Mouse (Mus musculus): ENCODE results near the gene Vps51. TPM values are rescaled to one million over a fixed set of nuclear protein-coding genes. Genes with fewer than 3 reads are reported as not detected.

Gene Vps51
- polyA plus RNA-seq, 1 experiment from 2014 or later = 61.8 TPM

- Histone ChIP-seq H3K9ac (ENCODE audit: low read length) (0 out of 2 replicates have a peak overlapping the region, but pooled peaks have one; percentile 22), H3K4me3 (replicated peaks; ENCODE audit: low read length) (0 out of 2 replicates have a peak overlapping the region, but pooled peaks have one; percentile 90), H3K4me1 (ENCODE audit: control insufficient read depth, insufficient read depth, low read length) (peaks cover 14% of the 10 kb centered on the region; the same call in 1 of the 2 replicates), H3K27ac (ENCODE audit: low read length) (no peak overlapping the region), H3K9me3 (replicated peaks; ENCODE audit: control insufficient read depth, low read length) (no peaks in the 10 kb centered on the region), H3K27me3 (ENCODE audit: control insufficient read depth, insufficient read depth, low read length) (no peaks in the 10 kb centered on the region), H3K36me3 (ENCODE audit: control insufficient read depth, insufficient read depth, low read length) (0 out of 2 replicates have a peak, but pooled peaks cover 8% of the 10 kb centered on the region), H3K4me2 (ENCODE audit: low read depth, low read length) (no peak overlapping the region; the same call in 1 of the 2 replicates)
- no peak for ATAC-seq (ENCODE audit: insufficient read depth, low FRiP score)
- 86% methylated on average over 15 of the region's 15 CpGs for WGBS
Measured at GRCm38 (mm10) chr19:6116113-6116850, 39.3 kb upstream of the Vps51 start.

DNA sequence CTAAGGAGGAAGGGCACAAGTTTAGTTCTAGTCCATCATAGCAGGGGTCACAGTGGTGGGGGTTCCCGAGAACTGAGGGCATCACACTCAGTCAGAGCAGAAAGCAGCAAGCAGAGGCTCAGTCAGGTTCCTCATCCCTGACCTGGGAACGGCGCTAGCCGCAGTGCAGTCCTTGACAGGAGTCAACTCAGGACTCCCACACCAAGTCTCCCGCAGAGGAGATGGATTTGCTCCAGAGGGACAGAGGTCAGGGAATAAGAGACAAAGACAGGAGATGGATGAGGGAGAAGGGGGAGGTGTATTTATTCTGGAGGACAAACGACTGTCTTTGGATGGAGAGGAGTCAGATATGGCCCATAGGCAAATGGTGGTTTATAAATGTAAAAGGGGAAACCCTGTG, 36.1 kb upstream of the Vps51 start:
- no peak overlapping the region for H3K4me2 ChIP-seq (ENCODE audit: low read depth, low read length)
- peaks cover 8% of the 10 kb centered on the region; the same call in 1 of the 2 replicates for H3K4me1 ChIP-seq (ENCODE audit: control insufficient read depth, insufficient read depth, low read length)
- H3K4me3 ChIP-seq (replicated peaks; ENCODE audit: low read length) = no peak overlapping the region
- H3K27me3 ChIP-seq (ENCODE audit: control insufficient read depth, insufficient read depth, low read length) = no peaks in the 10 kb centered on the region
- no peaks in the 10 kb centered on the region for H3K9me3 ChIP-seq (replicated peaks; ENCODE audit: control insufficient read depth, low read length)
- H3K36me3 ChIP-seq (ENCODE audit: control insufficient read depth, insufficient read depth, low read length) = 0 out of 2 replicates have a peak, but pooled peaks cover 8% of the 10 kb centered on the region
- no peak for ATAC-seq (ENCODE audit: insufficient read depth, low FRiP score)
- 35% methylated on average over 6 of the region's 6 CpGs for WGBS
- H3K9ac ChIP-seq (ENCODE audit: low read length) = no peak overlapping the region
- H3K27ac ChIP-seq (ENCODE audit: low read length) = no peak overlapping the region

DNA sequence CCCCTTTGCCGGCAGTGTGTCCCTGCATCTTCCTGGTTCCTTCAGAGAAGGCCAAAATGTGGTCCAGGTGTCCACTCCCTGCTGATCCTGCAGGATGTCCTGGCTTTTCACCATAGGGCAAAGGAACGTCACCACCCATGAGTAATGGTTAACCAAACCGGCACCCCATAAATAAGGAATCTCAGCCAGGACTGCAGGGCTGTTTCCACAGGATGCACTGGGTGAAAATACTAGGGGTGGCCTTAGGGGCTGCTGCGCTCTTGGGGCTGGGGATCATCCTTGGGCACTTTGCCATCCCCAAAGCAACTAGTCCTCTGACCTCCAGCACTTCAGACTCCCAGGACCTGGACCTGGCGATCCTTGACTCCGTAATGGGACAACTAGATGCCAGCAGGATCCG, 28.6 kb upstream of the Vps51 start, which contains the start of gene Naaladl1:
Gene Naaladl1, plus strand, starts transcription at position 197 of the 400 bp plus-strand sequence.
- H3K27me3 ChIP-seq (ENCODE audit: control insufficient read depth, insufficient read depth, low read length) = no peaks in the 10 kb centered on the region
- no peaks in the 10 kb centered on the region for H3K36me3 ChIP-seq (ENCODE audit: control insufficient read depth, insufficient read depth, low read length)
- no peaks in the 10 kb centered on the region for H3K9me3 ChIP-seq (replicated peaks; ENCODE audit: control insufficient read depth, low read length)
- H3K27ac ChIP-seq (ENCODE audit: low read length) = no peak within 1 kb of the TSS
- H3K4me1 ChIP-seq (ENCODE audit: control insufficient read depth, insufficient read depth, low read length) = no peaks in the 10 kb centered on the region
- H3K4me3 ChIP-seq (replicated peaks; ENCODE audit: low read length) = no peak within 1 kb of the TSS
- H3K4me2 ChIP-seq (ENCODE audit: low read depth, low read length) = no peak within 1 kb of the TSS
- WGBS = 80% methylated on average over 7 of the region's 7 CpGs
- 0 out of 2 replicates have a peak within 1 kb of the TSS, but pooled peaks have one; percentile 3 for H3K9ac ChIP-seq (ENCODE audit: low read length)
- no peak for ATAC-seq (ENCODE audit: insufficient read depth, low FRiP score)

- H3K4me2 ChIP-seq (ENCODE audit: low read depth, low read length) = no peak overlapping the region
- no peaks in the 10 kb centered on the region for H3K36me3 ChIP-seq (ENCODE audit: control insufficient read depth, insufficient read depth, low read length)
- no peak for ATAC-seq (ENCODE audit: insufficient read depth, low FRiP score)
- H3K9me3 ChIP-seq (replicated peaks; ENCODE audit: control insufficient read depth, low read length) = no peaks in the 10 kb centered on the region
- H3K9ac ChIP-seq (ENCODE audit: low read length) = 0 out of 2 replicates have a peak overlapping the region, but pooled peaks have one; percentile 3
- H3K4me1 ChIP-seq (ENCODE audit: control insufficient read depth, insufficient read depth, low read length) = no peaks in the 10 kb centered on the region
- no peak overlapping the region for H3K4me3 ChIP-seq (replicated peaks; ENCODE audit: low read length)
- WGBS = 67% methylated on average over 4 of the region's 4 CpGs
- no peak overlapping the region for H3K27ac ChIP-seq (ENCODE audit: low read length)
- no peaks in the 10 kb centered on the region for H3K27me3 ChIP-seq (ENCODE audit: control insufficient read depth, insufficient read depth, low read length)
Measured at GRCm38 (mm10) chr19:6104476-6104875, 27.4 kb upstream of the Vps51 start.

- Histone ChIP-seq H3K9ac (ENCODE audit: low read length) (no peak overlapping the region), H3K27me3 (ENCODE audit: control insufficient read depth, insufficient read depth, low read length) (no peaks in the 10 kb centered on the region), H3K4me3 (replicated peaks; ENCODE audit: low read length) (no peak overlapping the region), H3K4me2 (ENCODE audit: low read depth, low read length) (no peak overlapping the region), H3K36me3 (ENCODE audit: control insufficient read depth, insufficient read depth, low read length) (no peaks in the 10 kb centered on the region), H3K9me3 (replicated peaks; ENCODE audit: control insufficient read depth, low read length) (no peaks in the 10 kb centered on the region), H3K4me1 (ENCODE audit: control insufficient read depth, insufficient read depth, low read length) (no peaks in the 10 kb centered on the region), H3K27ac (ENCODE audit: low read length) (no peak overlapping the region)
- 73% methylated on average over 6 of the region's 6 CpGs for WGBS
- peak; percentile 32; the same call in 1 of the 2 replicates for ATAC-seq (ENCODE audit: insufficient read depth, low FRiP score)
Measured at GRCm38 (mm10) chr19:6102169-6102853, 25.3 kb upstream of the Vps51 start.

GRCm38 (mm10) chr19:6101186-6101585, 24.2 kb upstream of the Vps51 start:
- no peaks in the 10 kb centered on the region for H3K36me3 ChIP-seq (ENCODE audit: control insufficient read depth, insufficient read depth, low read length)
- H3K9ac ChIP-seq (ENCODE audit: low read length) = no peak overlapping the region
- 53% methylated on average over 6 of the region's 6 CpGs for WGBS
- no peak overlapping the region for H3K27ac ChIP-seq (ENCODE audit: low read length)
- H3K27me3 ChIP-seq (ENCODE audit: control insufficient read depth, insufficient read depth, low read length) = no peaks in the 10 kb centered on the region
- no peaks in the 10 kb centered on the region for H3K9me3 ChIP-seq (replicated peaks; ENCODE audit: control insufficient read depth, low read length)
- no peaks in the 10 kb centered on the region for H3K4me1 ChIP-seq (ENCODE audit: control insufficient read depth, insufficient read depth, low read length)
- H3K4me3 ChIP-seq (replicated peaks; ENCODE audit: low read length) = no peak overlapping the region
- ATAC-seq (ENCODE audit: insufficient read depth, low FRiP score) = no peak
- no peak overlapping the region for H3K4me2 ChIP-seq (ENCODE audit: low read depth, low read length)

DNA sequence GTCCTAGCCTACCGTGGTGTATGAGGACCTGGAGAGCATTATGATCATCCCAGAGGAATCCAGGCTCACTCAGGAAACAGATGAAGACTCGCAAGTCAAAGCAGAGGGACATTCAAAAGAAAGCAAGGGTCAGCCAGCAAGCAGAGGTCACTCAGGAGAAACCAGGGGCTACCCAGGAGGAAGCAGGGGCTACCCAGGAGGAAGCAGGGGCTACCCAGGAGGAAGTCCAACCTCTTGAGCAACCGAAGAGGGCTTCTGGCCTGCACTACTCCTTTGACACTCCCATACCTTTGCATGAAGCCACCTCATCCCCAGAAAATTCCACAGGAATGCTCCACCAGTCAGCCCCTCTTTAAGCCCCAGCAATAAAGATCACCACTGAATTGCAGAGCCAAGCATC, 20.8 kb upstream of the Vps51 start:
- Histone ChIP-seq H3K27me3 (ENCODE audit: control insufficient read depth, insufficient read depth, low read length) (no peaks in the 10 kb centered on the region), H3K36me3 (ENCODE audit: control insufficient read depth, insufficient read depth, low read length) (no peaks in the 10 kb centered on the region), H3K4me3 (replicated peaks; ENCODE audit: low read length) (no peak overlapping the region), H3K9me3 (replicated peaks; ENCODE audit: control insufficient read depth, low read length) (no peaks in the 10 kb centered on the region), H3K4me2 (ENCODE audit: low read depth, low read length) (no peak overlapping the region), H3K4me1 (ENCODE audit: control insufficient read depth, insufficient read depth, low read length) (no peaks in the 10 kb centered on the region), H3K9ac (ENCODE audit: low read length) (no peak overlapping the region), H3K27ac (ENCODE audit: low read length) (no peak overlapping the region)
- WGBS = 88% methylated on average over 3 of the region's 3 CpGs
- no peak for ATAC-seq (ENCODE audit: insufficient read depth, low FRiP score)

DNA sequence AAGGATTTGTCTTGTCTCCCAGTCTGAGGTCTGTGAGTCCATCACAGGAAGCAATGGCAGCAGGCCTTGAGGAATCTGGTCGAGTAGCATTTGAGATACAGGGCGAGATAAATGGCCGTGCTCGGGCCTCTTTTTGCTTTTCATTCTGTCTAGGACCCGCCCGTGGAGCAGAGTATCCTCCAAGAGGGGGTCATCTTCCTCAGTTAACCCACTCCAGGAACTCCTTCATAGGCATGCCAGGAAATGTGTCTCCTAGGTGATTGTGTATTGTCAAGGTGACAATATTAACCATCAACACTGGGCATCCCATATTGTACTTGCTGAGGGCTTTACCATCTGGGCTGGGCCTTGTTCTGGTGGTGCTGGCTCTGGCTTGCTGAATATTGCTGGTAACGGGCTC, 17.1 kb upstream of the Vps51 start, which contains the start of gene AC131692.1:
Gene AC131692.1, plus strand, starts transcription at position 301 of the 400 bp plus-strand sequence.
- H3K4me2 ChIP-seq (ENCODE audit: low read depth, low read length) = no peak within 1 kb of the TSS
- H3K36me3 ChIP-seq (ENCODE audit: control insufficient read depth, insufficient read depth, low read length) = no peaks in the 10 kb centered on the region
- no peak for ATAC-seq (ENCODE audit: insufficient read depth, low FRiP score)
- WGBS = 87% methylated on average over 7 of the region's 7 CpGs
- H3K27me3 ChIP-seq (ENCODE audit: control insufficient read depth, insufficient read depth, low read length) = no peaks in the 10 kb centered on the region
- no peak within 1 kb of the TSS for H3K9ac ChIP-seq (ENCODE audit: low read length)
- H3K4me1 ChIP-seq (ENCODE audit: control insufficient read depth, insufficient read depth, low read length) = no peaks in the 10 kb centered on the region
- H3K9me3 ChIP-seq (replicated peaks; ENCODE audit: control insufficient read depth, low read length) = no peaks in the 10 kb centered on the region
- H3K4me3 ChIP-seq (replicated peaks; ENCODE audit: low read length) = no peak within 1 kb of the TSS
- H3K27ac ChIP-seq (ENCODE audit: low read length) = no peak within 1 kb of the TSS

- no peak for ATAC-seq (ENCODE audit: insufficient read depth, low FRiP score)
- Histone ChIP-seq H3K4me1 (ENCODE audit: control insufficient read depth, insufficient read depth, low read length) (peaks cover 10% of the 10 kb centered on the region), H3K9me3 (replicated peaks; ENCODE audit: control insufficient read depth, low read length) (no peaks in the 10 kb centered on the region), H3K4me3 (replicated peaks; ENCODE audit: low read length) (no peak overlapping the region), H3K9ac (ENCODE audit: low read length) (no peak overlapping the region), H3K36me3 (ENCODE audit: control insufficient read depth, insufficient read depth, low read length) (no peaks in the 10 kb centered on the region), H3K27me3 (ENCODE audit: control insufficient read depth, insufficient read depth, low read length) (no peaks in the 10 kb centered on the region), H3K4me2 (ENCODE audit: low read depth, low read length) (no peak overlapping the region), H3K27ac (ENCODE audit: low read length) (no peak overlapping the region)
- WGBS = 92% methylated on average over 13 of the region's 13 CpGs
Measured at GRCm38 (mm10) chr19:6088841-6089240, 11.8 kb upstream of the Vps51 start.
